Mouse (Mus musculus): ENCODE data around the gene Bahcc1. TPM values are rescaled to one million over a fixed set of nuclear protein-coding genes. Genes with fewer than 3 reads are reported as not detected.
A peak's percentile ranks its signal among the peaks of the same experiment; 100 is the strongest.

The Bahcc1 gene
- total RNA-seq, 1 experiment: 11.7 TPM

DNA sequence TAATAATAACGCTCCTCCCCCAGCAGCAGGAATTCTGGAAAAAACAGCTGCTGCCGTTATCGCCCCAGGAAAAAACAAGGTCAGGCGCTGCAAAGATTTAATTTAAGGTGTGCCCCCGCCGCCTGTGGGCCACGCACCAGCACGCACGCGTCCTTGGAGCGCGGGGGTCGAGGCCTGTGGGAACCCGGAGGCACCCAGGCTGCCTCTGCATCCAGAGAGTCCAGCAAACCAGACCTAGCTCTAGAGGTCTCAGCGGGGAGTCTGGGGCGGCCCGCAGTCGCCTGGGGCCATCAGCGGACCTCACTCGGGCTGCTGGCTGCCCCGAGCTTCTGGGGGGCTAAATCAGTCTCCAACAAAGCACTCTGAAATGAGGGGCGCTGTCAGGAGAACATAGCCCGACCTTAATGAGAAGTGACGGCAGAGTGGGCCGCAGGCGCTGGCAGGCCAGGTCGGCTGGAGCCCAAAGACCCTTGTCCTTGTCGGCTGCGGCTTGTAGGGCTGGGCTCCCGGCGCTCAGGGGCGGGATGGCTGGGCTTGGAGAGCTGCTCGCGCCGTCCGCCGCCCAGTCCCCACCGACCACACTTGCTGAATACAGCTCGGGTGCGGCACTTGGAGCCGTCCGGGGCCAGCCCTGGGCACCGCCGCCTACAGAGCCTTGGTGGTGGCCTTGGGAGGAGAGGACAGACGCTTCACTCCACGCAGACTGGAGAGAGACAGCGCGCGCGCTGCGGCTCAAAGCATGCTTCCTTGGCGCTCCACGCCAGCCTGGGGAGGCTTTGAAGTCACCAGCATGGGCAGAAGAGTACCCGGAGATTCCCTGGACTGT, 47.2 kb upstream of the Bahcc1 start:
- H3K9ac ChIP-seq (ENCODE audit: insufficient read depth, low read depth, low read length, poor library complexity, severe bottlenecking): peak overlapping the region; percentile 52
- in situ Hi-C loops (cut with MboI; ENCODE audit: low sequenced_read_pairs in 2 of 2, unreplicated experiment in 2 of 2): no loop called here
- H3K9me3 ChIP-seq (ENCODE audit: control insufficient read depth, insufficient read depth, low read depth, low read length): no peaks in the 10 kb centered on the region
- H3K4me3 ChIP-seq (ENCODE audit: insufficient read depth in 1 of 2, low read depth in 1 of 2, low read length in 2 of 2, poor library complexity in 1 of 2, severe bottlenecking in 1 of 2): peak overlapping the region; percentile 59 to 65
- no peak for TF ChIP-seq ZC3H11A (IDR thresholded peaks at IDR 0.05; ENCODE audit: borderline replicate concordance, low read depth, low read length)
- TF ChIP-seq MAFK (IDR thresholded peaks at IDR 0.05; ENCODE audit: insufficient read depth, low read depth, low read length): no peak
- TF ChIP-seq HCFC1 (IDR thresholded peaks at IDR 0.05; ENCODE audit: borderline replicate concordance, insufficient read depth, low read length): no peak
- TF ChIP-seq ZNF384 (IDR thresholded peaks at IDR 0.05; ENCODE audit: low read depth, low read length): no peak
- no peak for TF ChIP-seq CHD2 (IDR thresholded peaks at IDR 0.05; ENCODE audit: low read depth, low read length)
- H3K4me1 ChIP-seq (ENCODE audit: control insufficient read depth in 2 of 2, insufficient read depth in 2 of 2, low read length in 2 of 2, poor library complexity in 1 of 2): peaks cover 23 to 28% of the 10 kb centered on the region in 2 experiments
- no peaks in the 10 kb centered on the region for H3K36me3 ChIP-seq (ENCODE audit: control insufficient read depth, insufficient read depth, low read length, poor library complexity, severe bottlenecking)
- H3K27ac ChIP-seq (ENCODE audit: insufficient read depth, low read depth, low read length, poor library complexity, severe bottlenecking): no peak overlapping the region
- DNase-seq (ENCODE audit: low read depth, low spot score): no peak

- no peak overlapping the region for H3K27ac ChIP-seq (ENCODE audit: insufficient read depth, low read depth, low read length, poor library complexity, severe bottlenecking)
- peak overlapping the region; percentile 65 to 85 for H3K4me3 ChIP-seq (ENCODE audit: insufficient read depth in 1 of 2, low read depth in 1 of 2, low read length in 2 of 2, poor library complexity in 1 of 2, severe bottlenecking in 1 of 2)
- in situ Hi-C loops (cut with MboI; ENCODE audit: low sequenced_read_pairs in 2 of 2, unreplicated experiment in 2 of 2): no loop called here
- no peaks in the 10 kb centered on the region for H3K36me3 ChIP-seq (ENCODE audit: control insufficient read depth, insufficient read depth, low read length, poor library complexity, severe bottlenecking)
- no peaks in the 10 kb centered on the region for H3K9me3 ChIP-seq (ENCODE audit: control insufficient read depth, insufficient read depth, low read depth, low read length)
- TF ChIP-seq HCFC1 (IDR thresholded peaks at IDR 0.05; ENCODE audit: borderline replicate concordance, insufficient read depth, low read length) (no peak), ZNF384 (IDR thresholded peaks at IDR 0.05; ENCODE audit: low read depth, low read length) (no peak)
- no peak for DNase-seq (ENCODE audit: low read depth, low spot score)
- H3K4me1 ChIP-seq (ENCODE audit: control insufficient read depth in 2 of 2, insufficient read depth in 2 of 2, low read length in 2 of 2, poor library complexity in 1 of 2): peaks cover 25 to 28% of the 10 kb centered on the region in 2 experiments
- H3K9ac ChIP-seq (ENCODE audit: insufficient read depth, low read depth, low read length, poor library complexity, severe bottlenecking): peak overlapping the region; percentile 52
Observed at GRCm38 (mm10) chr11:120186145-120186740, 46.5 kb upstream of the Bahcc1 start.

GRCm38 (mm10) chr11:120186821-120187235, 45.9 kb upstream of the Bahcc1 start:
- in situ Hi-C loops (cut with MboI; ENCODE audit: low sequenced_read_pairs in 2 of 2, unreplicated experiment in 2 of 2): no loop called here
- TF ChIP-seq CHD2 (IDR thresholded peaks at IDR 0.05; ENCODE audit: low read depth, low read length) (no peak), HCFC1 (IDR thresholded peaks at IDR 0.05; ENCODE audit: borderline replicate concordance, insufficient read depth, low read length) (no peak), MAFK (IDR thresholded peaks at IDR 0.05; ENCODE audit: insufficient read depth, low read depth, low read length) (no peak), ZNF384 (IDR thresholded peaks at IDR 0.05; ENCODE audit: low read depth, low read length) (no peak), ZC3H11A (IDR thresholded peaks at IDR 0.05; ENCODE audit: borderline replicate concordance, low read depth, low read length) (no peak)
- H3K36me3 ChIP-seq (ENCODE audit: control insufficient read depth, insufficient read depth, low read length, poor library complexity, severe bottlenecking): no peaks in the 10 kb centered on the region
- H3K4me3 ChIP-seq (ENCODE audit: insufficient read depth in 1 of 2, low read depth in 1 of 2, low read length in 2 of 2, poor library complexity in 1 of 2, severe bottlenecking in 1 of 2): peak overlapping the region; percentile 13 to 85; a peak in 2 of 4 replicates
- no peak overlapping the region for H3K27ac ChIP-seq (ENCODE audit: insufficient read depth, low read depth, low read length, poor library complexity, severe bottlenecking)
- no peak for DNase-seq (ENCODE audit: low read depth, low spot score)
- 0 out of 2 replicates have a peak overlapping the region, but pooled peaks have one; percentile 10 for H3K9ac ChIP-seq (ENCODE audit: insufficient read depth, low read depth, low read length, poor library complexity, severe bottlenecking)
- no peaks in the 10 kb centered on the region for H3K9me3 ChIP-seq (ENCODE audit: control insufficient read depth, insufficient read depth, low read depth, low read length)
- peaks cover 26 to 28% of the 10 kb centered on the region in 2 experiments for H3K4me1 ChIP-seq (ENCODE audit: control insufficient read depth in 2 of 2, insufficient read depth in 2 of 2, low read length in 2 of 2, poor library complexity in 1 of 2)

DNA sequence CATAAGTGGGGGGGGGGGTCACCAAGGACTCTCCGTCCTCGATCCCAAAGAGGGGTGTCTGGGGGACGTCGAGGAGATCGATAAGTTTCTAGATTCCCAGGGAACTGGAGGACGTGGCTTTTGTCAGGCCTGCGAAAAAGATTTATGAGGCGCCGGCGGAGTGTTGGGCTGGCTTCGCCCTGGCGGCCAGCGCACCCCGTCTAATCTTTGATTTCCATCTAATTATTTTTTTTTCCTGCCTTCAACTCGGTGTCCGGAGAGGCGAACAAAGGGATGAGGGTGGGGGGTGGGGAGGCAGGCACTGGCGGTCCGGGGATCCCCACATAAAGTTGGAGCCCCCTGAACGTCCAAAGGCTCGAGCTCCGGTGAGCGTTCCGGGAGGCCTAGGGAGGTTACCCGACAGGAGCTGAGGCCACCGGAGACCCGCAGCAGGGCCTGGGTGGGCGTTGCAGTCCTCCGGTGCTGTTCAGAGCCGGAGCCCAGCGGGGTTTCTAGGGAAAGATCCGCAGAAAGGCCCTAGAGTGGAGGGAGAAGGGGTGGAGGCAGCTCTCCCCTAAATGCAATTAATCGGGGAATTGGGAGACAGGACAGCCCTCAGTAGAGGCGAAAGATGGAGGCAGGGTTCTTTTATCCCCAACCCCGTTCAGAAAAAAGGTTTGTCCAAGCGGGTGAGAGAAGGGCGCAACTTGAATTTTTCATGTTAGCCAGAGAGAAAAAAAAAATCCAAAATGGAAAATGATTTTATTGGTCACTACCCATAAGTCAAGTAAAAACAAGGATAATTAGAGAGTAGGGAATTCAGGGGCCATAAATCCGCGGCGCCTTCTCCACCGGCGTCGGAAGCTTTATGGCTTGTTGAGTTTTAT, 45.3 kb upstream of the Bahcc1 start:
- Histone ChIP-seq H3K9me3 (ENCODE audit: control insufficient read depth, insufficient read depth, low read depth, low read length) (no peaks in the 10 kb centered on the region), H3K4me1 (ENCODE audit: control insufficient read depth in 2 of 2, insufficient read depth in 2 of 2, low read length in 2 of 2, poor library complexity in 1 of 2) (peaks cover 24 to 25% of the 10 kb centered on the region in 2 experiments), H3K9ac (ENCODE audit: insufficient read depth, low read depth, low read length, poor library complexity, severe bottlenecking) (peak overlapping the region; percentile 35; the same call in 1 of the 2 replicates), H3K4me3 (ENCODE audit: insufficient read depth in 1 of 2, low read depth in 1 of 2, low read length in 2 of 2, poor library complexity in 1 of 2, severe bottlenecking in 1 of 2) (peak overlapping the region; percentile 85 to 87), H3K36me3 (ENCODE audit: control insufficient read depth, insufficient read depth, low read length, poor library complexity, severe bottlenecking) (no peaks in the 10 kb centered on the region), H3K27ac (ENCODE audit: insufficient read depth, low read depth, low read length, poor library complexity, severe bottlenecking) (no peak overlapping the region)
- in situ Hi-C loops (cut with MboI; ENCODE audit: low sequenced_read_pairs in 2 of 2, unreplicated experiment in 2 of 2): no loop called here
- TF ChIP-seq MAFK (IDR thresholded peaks at IDR 0.05; ENCODE audit: insufficient read depth, low read depth, low read length) (no peak), CHD2 (IDR thresholded peaks at IDR 0.05; ENCODE audit: low read depth, low read length) (no peak), ZNF384 (IDR thresholded peaks at IDR 0.05; ENCODE audit: low read depth, low read length) (no peak), HCFC1 (IDR thresholded peaks at IDR 0.05; ENCODE audit: borderline replicate concordance, insufficient read depth, low read length) (no peak), ZC3H11A (IDR thresholded peaks at IDR 0.05; ENCODE audit: borderline replicate concordance, low read depth, low read length) (no peak)
- no peak for DNase-seq (ENCODE audit: low read depth, low spot score)

All from ES-E14 (cell line).